Mouse (Mus musculus) G1E (cell line): ENCODE results near the gene Hbq1b.

Experiments
- CTCF ChIP-seq: IDR thresholded peaks from 2 replicates; pipeline ENCODE4 v1.5.1; 2012; ENCODE audit warnings: low read depth, low read length, inconsistent platforms, mixed read lengths
- GATA1 ChIP-seq: IDR thresholded peaks from 2 replicates; pipeline ENCODE4 v1.6.1; 2012; ENCODE audit warnings: borderline replicate concordance, low read length, inconsistent platforms, mixed read lengths
- POLR2AphosphoS5 ChIP-seq: IDR thresholded peaks from 2 replicates; pipeline ENCODE4 v1.6.1; 2012; ENCODE audit warnings: low read depth, low read length, inconsistent platforms; ENCODE audit not compliant: insufficient replicate concordance

DNA sequence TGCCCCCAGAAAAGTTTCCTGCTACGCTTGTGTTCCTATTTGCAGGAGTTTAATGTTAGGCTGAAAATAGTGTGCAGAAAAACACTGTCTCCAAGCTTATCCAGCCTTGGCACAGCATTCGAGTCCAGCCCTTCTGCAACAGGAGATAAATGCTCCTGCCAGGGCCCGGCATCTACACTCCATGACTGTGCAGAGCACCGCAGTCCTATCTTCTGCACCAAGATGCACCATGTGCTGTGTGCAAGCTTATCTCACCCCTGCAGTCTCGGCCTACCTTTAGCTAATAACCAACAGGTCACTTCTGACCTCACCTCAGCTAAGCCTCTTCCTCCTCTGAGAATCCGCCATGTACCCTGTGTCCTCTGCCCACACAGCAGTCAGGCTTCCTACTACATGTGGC, 41.2 kb upstream of the Hbq1b start:
- TF ChIP-seq CTCF (no peak), GATA1 (no peak), POLR2AphosphoS5 (no peak)
